Mouse (Mus musculus) cerebellum, adult 2 months (tissue): ENCODE data around the gene Cd9. TPM values are rescaled to one million over a fixed set of nuclear protein-coding genes. Genes with fewer than 3 reads are reported as not detected.
"Not testable (repeated sequence)": the region's sequence is repeated elsewhere in the genome, so short reads cannot be mapped to it uniquely, and the experiment has no call there.

Source experiments
- DNase-seq, 2 experiments: peaks; one replicate each; pipeline ENCODE4 v3.0.0; 2021
- H3K27ac ChIP-seq: fragments of 200-500 bp; 2 replicates; pipeline ENCODE4 v1.5.1; 2012; ENCODE audit warnings: low read length, control low read depth, inconsistent platforms; ENCODE audit not compliant: insufficient read depth
- H3K27me3 ChIP-seq: fragments of 200-500 bp; 2 replicates; pipeline ENCODE4 v1.6.1; 2012; ENCODE audit warnings: inconsistent platforms, mild to moderate bottlenecking, low read length, moderate library complexity; ENCODE audit not compliant: control insufficient read depth, insufficient read depth
- H3K4me1 ChIP-seq: fragments of 200-500 bp; 2 replicates; pipeline ENCODE4 v1.6.1; 2011; ENCODE audit warnings: low read length; ENCODE audit not compliant: control insufficient read depth, insufficient read depth
- H3K4me3 ChIP-seq: fragments of 200-500 bp; replicated peaks from 2 replicates; pipeline ENCODE3; 2011; ENCODE audit warnings: mild to moderate bottlenecking, low read depth, low read length, control low read depth; ENCODE audit not compliant: insufficient read depth
- CTCF ChIP-seq: fragments of 200-500 bp; IDR thresholded peaks from 2 replicates; pipeline ENCODE4 v1.5.1; 2011; ENCODE audit warnings: low read depth, mild to moderate bottlenecking, control low read depth, low read length, moderate library complexity, borderline replicate concordance; ENCODE audit not compliant: insufficient read depth
- POLR2A ChIP-seq: fragments of 200-500 bp; IDR thresholded peaks from 2 replicates; pipeline ENCODE4 v1.6.1; 2011; ENCODE audit warnings: low read length, control low read depth, borderline replicate concordance; ENCODE audit not compliant: insufficient read depth
- WGBS: fragments of 180-500 bp; shearing (Covaris S2); methylation state at CpG from one replicate; pipeline ENCODE4 v1.1.7; 2018; 5-methylcytosine and 5-hydroxymethylcytosine counted together
- polyA plus RNA-seq: library from polyadenylated mRNA; depleted of rRNA; stranded (reverse); fragments of >200 nt; gene quantifications from 2 replicates; pipeline ENCODE4 v1.2.3, GENCODE M21; 2012

Cd9 gene
- polyA plus RNA-seq, 1 experiment = 96.9 TPM

DNA sequence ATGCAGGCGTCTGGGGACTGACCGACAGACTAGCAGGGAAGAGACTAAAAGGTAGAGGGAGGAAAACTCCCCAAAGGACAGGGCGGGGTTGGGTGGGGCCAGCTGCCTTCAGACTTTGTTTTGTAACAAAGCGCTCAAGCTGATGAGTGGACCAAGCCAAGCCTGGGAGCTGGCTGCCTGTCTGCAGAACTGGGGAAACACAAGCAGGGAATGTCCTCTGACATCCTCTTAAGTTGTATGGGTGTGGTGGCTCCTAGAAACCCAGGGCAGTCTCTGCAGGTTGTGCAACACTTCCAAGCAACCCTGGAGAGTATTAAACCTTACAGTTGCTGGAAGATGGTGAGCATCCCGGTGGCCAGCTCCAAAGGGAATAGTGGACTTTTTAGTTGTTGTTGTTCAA lies 1.4 kb downstream of the Cd9 start:
- no peak overlapping the region for H3K27ac ChIP-seq

DNA sequence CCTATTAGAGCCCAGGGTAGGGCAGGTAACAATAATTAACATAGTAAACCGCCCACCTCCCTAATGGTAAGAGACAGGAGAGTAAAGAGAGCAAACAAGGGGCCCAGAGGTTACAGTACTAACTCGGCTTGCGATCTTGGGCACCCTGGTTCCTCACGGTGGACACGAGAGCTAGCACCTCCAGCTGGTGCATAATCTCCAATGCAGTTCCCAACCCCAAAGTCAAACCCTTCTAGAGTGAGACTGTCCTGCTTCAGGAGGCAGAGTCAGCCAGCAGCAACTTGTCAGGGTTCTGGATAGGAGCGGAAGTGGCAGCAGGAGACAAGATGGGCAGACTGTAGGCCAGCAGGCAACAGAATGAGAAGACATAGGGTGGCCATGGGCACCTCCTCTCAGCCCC lies 1.9 kb downstream of the Cd9 start:
- no peaks in the 10 kb centered on the region for H3K4me1 ChIP-seq
- TF ChIP-seq CTCF (no peak), POLR2A (no peak)
- no peaks in the 10 kb centered on the region for H3K27me3 ChIP-seq
- no peak for DNase-seq
- H3K27ac ChIP-seq = no peak overlapping the region
- no peak overlapping the region for H3K4me3 ChIP-seq
- WGBS = 85% methylated on average over 6 of the region's 6 CpGs

More for the DNA sequence above, 1.4 kb downstream of the Cd9 start:
- Histone ChIP-seq H3K4me3 (no peak overlapping the region), H3K4me1 (no peaks in the 10 kb centered on the region), H3K27me3 (no peaks in the 10 kb centered on the region)
- no peak for TF ChIP-seq CTCF
- TF ChIP-seq POLR2A = no peak
- WGBS = 65% methylated on average over 5 of the region's 5 CpGs
- DNase-seq = no peak

DNA sequence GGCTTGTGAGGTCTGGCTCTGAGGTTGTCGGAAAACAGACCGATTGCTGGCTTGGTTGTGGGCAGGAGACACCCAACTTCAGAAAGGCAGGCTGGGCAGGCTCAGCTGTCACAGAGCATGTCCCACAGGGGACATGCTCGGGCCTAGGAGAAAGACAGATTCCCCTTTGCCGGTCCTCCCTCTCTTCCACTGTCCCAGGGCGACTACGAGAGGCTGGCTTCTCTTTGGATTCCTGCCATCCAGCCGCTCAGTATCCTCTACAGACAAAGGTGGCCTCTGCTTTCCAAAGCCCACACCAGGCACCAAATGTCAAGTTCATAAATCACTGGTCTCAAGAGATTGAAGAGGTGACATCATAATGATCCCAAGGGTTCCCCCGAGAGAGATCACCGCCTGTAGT lies 2.6 kb downstream of the Cd9 start:
- no peak for DNase-seq
- Histone ChIP-seq H3K4me1 (no peaks in the 10 kb centered on the region), H3K4me3 (no peak overlapping the region), H3K27ac (no peak overlapping the region), H3K27me3 (no peaks in the 10 kb centered on the region)
- 77% methylated on average over 9 of the region's 9 CpGs for WGBS
- TF ChIP-seq CTCF = no peak
- TF ChIP-seq POLR2A = no peak

DNA sequence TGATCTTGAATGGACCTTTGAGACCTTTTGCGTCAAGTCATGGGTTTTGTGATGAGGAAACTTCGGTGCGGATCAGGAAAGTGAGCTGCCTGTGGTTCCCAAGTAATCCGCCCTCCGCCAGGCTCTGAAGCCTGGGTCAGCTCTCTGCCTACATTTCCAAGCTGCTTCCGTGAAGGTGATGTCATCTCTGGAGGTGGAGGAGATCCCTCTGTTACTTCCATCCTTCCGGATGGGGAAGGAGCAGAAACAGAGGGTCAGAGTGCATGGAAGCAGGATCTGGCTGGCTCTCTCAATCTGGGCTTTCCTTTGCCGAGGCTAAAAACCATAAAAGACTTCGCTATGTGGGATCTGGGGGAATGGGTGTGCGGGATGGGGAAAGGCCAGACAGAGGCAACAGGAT lies 3.2 kb downstream of the Cd9 start:
- no peak for DNase-seq
- WGBS = 78% methylated on average over 10 of the region's 10 CpGs
- Histone ChIP-seq H3K27me3 (no peaks in the 10 kb centered on the region), H3K4me1 (no peaks in the 10 kb centered on the region), H3K4me3 (no peak overlapping the region), H3K27ac (no peak overlapping the region)
- no peak for TF ChIP-seq POLR2A
- TF ChIP-seq CTCF = no peak

DNA sequence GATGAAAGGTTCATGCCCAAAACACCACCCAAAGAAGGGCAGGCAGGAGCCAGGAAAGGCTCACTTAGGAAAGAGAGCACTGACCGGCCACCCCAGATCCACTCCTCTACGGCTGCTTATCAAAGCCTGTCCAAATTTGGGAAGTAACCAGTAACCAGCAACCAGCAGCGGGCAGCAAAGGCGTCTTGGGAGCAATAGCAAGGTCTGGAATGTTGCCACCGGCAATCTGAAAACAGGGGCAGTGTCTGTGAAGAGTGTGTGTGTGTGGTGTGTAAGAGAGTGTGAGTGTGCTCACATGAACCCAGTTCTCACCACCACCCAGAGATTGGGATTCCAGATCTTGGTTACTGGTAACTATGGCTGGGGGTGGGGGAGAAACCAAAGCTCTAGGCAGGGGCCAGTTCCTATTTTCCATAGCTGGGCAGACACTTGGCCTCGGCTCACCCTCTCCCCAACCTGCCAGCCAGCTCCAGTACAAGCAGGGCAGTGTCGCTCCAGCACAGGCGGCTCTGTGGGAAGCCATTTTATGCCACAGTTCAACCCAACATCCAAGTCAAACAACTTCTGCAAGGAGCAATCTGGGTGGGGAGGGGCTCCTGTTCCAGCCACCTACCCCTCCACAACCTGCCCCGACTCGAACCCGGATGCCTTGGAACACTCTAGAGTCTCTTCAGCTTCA lies 4.6 kb downstream of the Cd9 start:
- no peak for TF ChIP-seq POLR2A
- TF ChIP-seq CTCF = no peak
- WGBS = 63% methylated on average over 11 of the region's 11 CpGs
- Histone ChIP-seq H3K4me1 (no peaks in the 10 kb centered on the region), H3K4me3 (no peak overlapping the region), H3K27ac (no peak overlapping the region; the same call in 1 of the 2 replicates), H3K27me3 (no peaks in the 10 kb centered on the region)
- no peak for DNase-seq

DNA sequence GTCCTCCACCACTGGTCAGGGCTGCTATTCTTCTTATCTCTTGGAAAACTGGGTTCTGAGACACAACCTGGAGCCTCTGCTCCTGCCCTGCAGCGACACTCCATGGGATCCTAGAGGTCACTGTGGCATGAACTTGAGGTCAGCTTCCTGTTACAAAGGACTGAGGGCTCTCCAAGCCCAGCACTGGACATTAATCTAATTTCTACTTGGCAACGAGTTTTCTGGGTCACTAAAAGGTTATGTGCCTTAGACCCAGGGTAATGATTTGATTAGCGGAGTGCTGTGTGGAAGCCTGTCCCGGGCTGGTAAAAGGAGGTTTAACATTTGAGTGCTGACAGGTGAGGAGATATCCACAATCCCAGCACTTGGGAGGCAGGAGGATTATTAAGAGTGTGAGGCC lies 9.0 kb downstream of the Cd9 start:
- 78% methylated on average over 4 of the region's 4 CpGs for WGBS
- no peak for DNase-seq
- TF ChIP-seq CTCF (no peak), POLR2A (no peak)
- no peaks in the 10 kb centered on the region for H3K4me1 ChIP-seq
- no peak overlapping the region for H3K4me3 ChIP-seq
- no peaks in the 10 kb centered on the region for H3K27me3 ChIP-seq
- H3K27ac ChIP-seq = no peak overlapping the region

DNA sequence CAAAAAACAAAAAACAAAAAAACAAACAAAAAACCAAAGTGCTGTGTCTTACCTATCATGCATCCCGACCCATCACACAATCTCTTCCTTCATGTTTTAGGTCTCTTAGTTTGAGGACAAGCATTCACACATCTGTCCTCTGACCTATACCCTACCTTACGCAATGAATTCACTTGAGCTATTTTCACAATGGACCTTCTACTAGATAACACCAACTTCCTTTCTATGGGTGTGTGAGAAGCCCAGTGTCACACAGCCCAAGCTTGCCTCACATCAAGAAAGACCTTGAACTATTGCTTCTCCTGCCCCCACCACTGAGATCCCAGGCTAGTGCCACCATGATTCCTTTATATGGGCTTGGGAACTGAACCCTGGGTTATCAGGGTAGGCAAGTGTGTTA lies 9.9 kb downstream of the Cd9 start:
- WGBS = 95% methylated on average over 2 of the region's 2 CpGs
- DNase-seq = no peak
- no peak overlapping the region for H3K27ac ChIP-seq
- no peaks in the 10 kb centered on the region for H3K4me1 ChIP-seq
- H3K4me3 ChIP-seq = no peak overlapping the region
- no peak for TF ChIP-seq POLR2A
- no peak for TF ChIP-seq CTCF
- H3K27me3 ChIP-seq = no peaks in the 10 kb centered on the region

DNA sequence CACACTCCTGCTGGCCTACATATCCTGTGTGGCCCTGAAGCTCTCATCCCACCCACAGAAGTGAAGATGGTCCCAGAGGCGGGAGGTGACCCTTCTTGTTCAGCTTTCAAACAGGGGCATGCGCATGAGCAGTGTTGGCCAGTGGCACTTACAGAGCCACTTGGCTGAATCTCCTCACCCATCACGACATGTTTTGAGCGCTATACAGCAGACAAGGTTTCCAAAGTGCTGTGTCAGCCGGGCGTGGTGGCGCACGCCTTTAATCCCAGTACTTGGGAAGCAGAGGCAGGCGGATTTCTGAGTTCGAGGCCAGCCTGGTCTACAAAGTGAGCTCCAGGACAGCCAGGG lies 10.3 kb downstream of the Cd9 start:
- H3K27me3 ChIP-seq, H3K4me1 ChIP-seq, DNase-seq, H3K27ac ChIP-seq, H3K4me3 ChIP-seq: not testable (repeated sequence)
- WGBS = 91% methylated on average over 10 of the region's 10 CpGs
